Mouse (Mus musculus): ENCODE measurements around the gene Tshr. TPM values are rescaled to one million over a fixed set of nuclear protein-coding genes. Genes with fewer than 3 reads are reported as not detected.

Tshr gene
- total and polyA plus RNA-seq, 2 experiments from 2014 or later: 0.53 to 0.55 TPM

- Histone ChIP-seq H3K27me3 (ENCODE audit: insufficient read depth, low read length) (no peaks in the 10 kb centered on the region), H3K9ac (replicated peaks; ENCODE audit: low read length, poor library complexity, severe bottlenecking) (no peak overlapping the region), H3K4me3 (ENCODE audit: low read depth, low read length) (no peak overlapping the region), H3K4me1 (ENCODE audit: insufficient read depth, low read length) (no peaks in the 10 kb centered on the region), H3K36me3 (ENCODE audit: insufficient read depth, low read length) (no peaks in the 10 kb centered on the region), H3K9me3 (ENCODE audit: low read length) (no peaks in the 10 kb centered on the region), H3K4me2 (ENCODE audit: low read depth, low read length, poor library complexity, severe bottlenecking) (no peak overlapping the region), H3K27ac (ENCODE audit: low read depth, low read length) (no peak overlapping the region)
- WGBS: 89% methylated on average over 4 of the region's 4 CpGs
- ATAC-seq (ENCODE audit: low FRiP score): no peak
- TF ChIP-seq CTCF (IDR thresholded peaks at IDR 0.05): no peak
- no peak for DNase-seq (ENCODE audit: low spot score)
Observed at GRCm38 (mm10) chr12:91486342-91486741, 102.0 kb downstream of the Tshr start.

DNA sequence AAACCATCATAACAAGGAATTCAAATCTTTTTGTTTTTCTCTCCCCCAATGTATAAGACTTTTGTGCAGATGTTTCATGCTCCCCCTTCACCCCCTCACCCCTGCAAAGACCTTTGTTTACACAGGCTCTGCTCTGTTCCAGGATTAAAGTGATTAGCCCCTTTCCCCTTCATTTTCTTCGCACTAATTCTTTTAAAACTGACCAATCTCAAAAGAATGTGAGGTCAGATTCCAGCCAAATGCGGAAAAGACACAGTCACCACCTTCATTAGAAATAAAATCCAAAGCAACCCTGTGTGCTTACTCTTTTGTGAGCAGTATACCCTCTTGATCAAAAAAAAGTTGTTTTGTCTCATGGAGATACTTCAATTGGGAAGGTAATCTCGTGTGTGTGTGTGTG is 104.0 kb downstream of the Tshr start:
- WGBS: 23% methylated on average over 3 of the region's 3 CpGs
- DNase-seq (ENCODE audit: low spot score): no peak
- H3K4me1 ChIP-seq (ENCODE audit: insufficient read depth, low read length): no peaks in the 10 kb centered on the region
- H3K27me3 ChIP-seq (ENCODE audit: insufficient read depth, low read length): no peaks in the 10 kb centered on the region
- H3K9ac ChIP-seq (replicated peaks; ENCODE audit: low read length, poor library complexity, severe bottlenecking): no peak overlapping the region
- ATAC-seq (ENCODE audit: low FRiP score): no peak
- no peaks in the 10 kb centered on the region for H3K9me3 ChIP-seq (ENCODE audit: low read length)
- no peak overlapping the region for H3K27ac ChIP-seq (ENCODE audit: low read depth, low read length)
- H3K4me3 ChIP-seq (ENCODE audit: low read depth, low read length): no peak overlapping the region
- H3K36me3 ChIP-seq (ENCODE audit: insufficient read depth, low read length): no peaks in the 10 kb centered on the region
- no peak overlapping the region for H3K4me2 ChIP-seq (ENCODE audit: low read depth, low read length, poor library complexity, severe bottlenecking)
- TF ChIP-seq CTCF (IDR thresholded peaks at IDR 0.05): no peak

- no peaks in the 10 kb centered on the region for H3K36me3 ChIP-seq (ENCODE audit: insufficient read depth, low read length)
- ATAC-seq (ENCODE audit: low FRiP score): no peak
- TF ChIP-seq CTCF (IDR thresholded peaks at IDR 0.05): no peak
- WGBS: 37% methylated on average over 11 of the region's 11 CpGs
- H3K9ac ChIP-seq (replicated peaks; ENCODE audit: low read length, poor library complexity, severe bottlenecking): no peak overlapping the region
- no peaks in the 10 kb centered on the region for H3K27me3 ChIP-seq (ENCODE audit: insufficient read depth, low read length)
- H3K9me3 ChIP-seq (ENCODE audit: low read length): no peaks in the 10 kb centered on the region
- peak overlapping the region; percentile 10; the same call in 1 of the 2 replicates for H3K4me2 ChIP-seq (ENCODE audit: low read depth, low read length, poor library complexity, severe bottlenecking)
- no peak for DNase-seq (ENCODE audit: low spot score)
- H3K4me1 ChIP-seq (ENCODE audit: insufficient read depth, low read length): no peaks in the 10 kb centered on the region
- H3K4me3 ChIP-seq (ENCODE audit: low read depth, low read length): no peak overlapping the region
- H3K27ac ChIP-seq (ENCODE audit: low read depth, low read length): no peak overlapping the region; the same call in 1 of the 2 replicates
Observed at GRCm38 (mm10) chr12:91495497-91496225, 111.3 kb downstream of the Tshr start.

DNA sequence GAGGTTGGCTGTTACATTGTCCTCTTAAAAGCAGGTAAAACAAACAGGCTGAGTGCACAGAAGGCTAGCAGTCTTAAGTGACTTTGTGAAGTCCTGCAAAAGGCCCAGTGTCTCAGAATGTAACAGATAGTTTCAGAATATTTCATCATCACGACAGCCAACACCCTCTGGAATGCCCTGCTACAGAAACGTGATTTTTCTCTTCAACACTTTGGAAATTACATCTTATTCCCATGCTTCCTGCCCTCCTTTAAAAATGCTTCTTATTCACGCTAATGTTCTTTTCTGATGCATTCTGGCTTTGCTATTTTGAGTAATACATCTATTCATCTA is 111.8 kb downstream of the Tshr start:
- H3K27me3 ChIP-seq (ENCODE audit: insufficient read depth, low read length): no peaks in the 10 kb centered on the region
- no peaks in the 10 kb centered on the region for H3K4me1 ChIP-seq (ENCODE audit: insufficient read depth, low read length)
- no peaks in the 10 kb centered on the region for H3K36me3 ChIP-seq (ENCODE audit: insufficient read depth, low read length)
- H3K4me3 ChIP-seq (ENCODE audit: low read depth, low read length): no peak overlapping the region
- H3K4me2 ChIP-seq (ENCODE audit: low read depth, low read length, poor library complexity, severe bottlenecking): peak overlapping the region; percentile 10; the same call in 1 of the 2 replicates
- peak overlapping the region; percentile 44; the same call in 1 of the 2 replicates for H3K27ac ChIP-seq (ENCODE audit: low read depth, low read length)
- no peak for TF ChIP-seq CTCF (IDR thresholded peaks at IDR 0.05)
- no peaks in the 10 kb centered on the region for H3K9me3 ChIP-seq (ENCODE audit: low read length)
- ATAC-seq (ENCODE audit: low FRiP score) (no peak), DNase-seq (ENCODE audit: low spot score) (no peak)
- 27% methylated on average over 3 of the region's 3 CpGs for WGBS
- H3K9ac ChIP-seq (replicated peaks; ENCODE audit: low read length, poor library complexity, severe bottlenecking): no peak overlapping the region

DNA sequence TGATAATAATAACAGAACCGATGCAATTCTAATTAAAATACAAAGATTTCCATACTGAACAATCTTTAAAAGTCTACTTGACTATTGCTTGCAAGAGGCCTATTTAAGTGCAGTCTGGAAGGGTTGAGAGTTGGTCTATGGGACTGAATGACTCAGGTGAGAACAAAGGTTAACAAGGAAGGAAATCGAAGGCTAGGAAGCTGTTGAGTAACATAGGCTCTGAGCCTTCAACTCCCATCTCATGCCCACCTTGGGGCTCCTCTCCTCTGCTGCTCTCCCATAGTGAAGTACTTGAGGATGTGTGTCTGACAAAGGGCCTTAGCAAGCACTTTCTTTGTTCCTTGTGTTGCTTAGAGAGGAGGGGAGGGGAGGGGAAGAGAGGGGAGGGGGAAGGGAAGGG is 116.1 kb downstream of the Tshr start:
- H3K27me3 ChIP-seq (ENCODE audit: insufficient read depth, low read length): no peaks in the 10 kb centered on the region
- H3K27ac ChIP-seq (ENCODE audit: low read depth, low read length): no peak overlapping the region
- no peak overlapping the region for H3K4me3 ChIP-seq (ENCODE audit: low read depth, low read length)
- H3K9ac ChIP-seq (replicated peaks; ENCODE audit: low read length, poor library complexity, severe bottlenecking): no peak overlapping the region
- DNase-seq (ENCODE audit: low spot score) (no peak), ATAC-seq (ENCODE audit: low FRiP score) (no peak)
- TF ChIP-seq CTCF (IDR thresholded peaks at IDR 0.05): no peak
- 92% methylated on average over 2 of the region's 2 CpGs for WGBS
- no peak overlapping the region for H3K4me2 ChIP-seq (ENCODE audit: low read depth, low read length, poor library complexity, severe bottlenecking)
- H3K36me3 ChIP-seq (ENCODE audit: insufficient read depth, low read length): no peaks in the 10 kb centered on the region
- H3K4me1 ChIP-seq (ENCODE audit: insufficient read depth, low read length): no peaks in the 10 kb centered on the region
- H3K9me3 ChIP-seq (ENCODE audit: low read length): no peaks in the 10 kb centered on the region

DNA sequence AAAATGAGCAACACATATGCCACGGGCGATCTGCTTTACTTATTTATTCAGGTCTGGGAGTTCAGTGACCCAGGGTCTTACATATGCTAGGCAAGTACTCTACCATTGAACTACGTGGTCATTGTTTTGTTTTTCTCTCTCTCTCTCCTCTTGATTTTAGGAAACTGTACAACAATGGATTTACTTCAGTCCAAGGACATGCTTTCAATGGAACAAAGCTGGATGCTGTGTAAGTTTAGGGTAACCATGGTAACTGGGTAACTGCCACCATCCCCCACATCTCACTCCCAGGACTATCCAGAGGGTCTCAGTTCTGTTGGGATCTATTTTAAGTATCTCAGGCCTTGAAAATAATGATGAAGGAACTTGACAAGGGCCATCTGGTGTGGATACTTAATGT is 127.4 kb downstream of the Tshr start:
- WGBS: 26% methylated on average over 3 of the region's 3 CpGs
- Histone ChIP-seq H3K4me2 (ENCODE audit: low read depth, low read length, poor library complexity, severe bottlenecking) (no peak overlapping the region), H3K27ac (ENCODE audit: low read depth, low read length) (no peak overlapping the region), H3K27me3 (ENCODE audit: insufficient read depth, low read length) (no peaks in the 10 kb centered on the region), H3K4me3 (ENCODE audit: low read depth, low read length) (no peak overlapping the region), H3K9me3 (ENCODE audit: low read length) (no peaks in the 10 kb centered on the region), H3K4me1 (ENCODE audit: insufficient read depth, low read length) (no peaks in the 10 kb centered on the region), H3K9ac (replicated peaks; ENCODE audit: low read length, poor library complexity, severe bottlenecking) (no peak overlapping the region), H3K36me3 (ENCODE audit: insufficient read depth, low read length) (no peaks in the 10 kb centered on the region)
- TF ChIP-seq CTCF (IDR thresholded peaks at IDR 0.05): no peak
- DNase-seq (ENCODE audit: low spot score): no peak
- ATAC-seq (ENCODE audit: low FRiP score): no peak
